Mouse (Mus musculus) cerebellum, adult 9-10 months (tissue): ENCODE measurements around the gene Mpig6b.
"Not testable (repeated sequence)": the region's sequence is repeated elsewhere in the genome, so short reads cannot be mapped to it uniquely, and the experiment has no call there.

Experiments
- DNase-seq: peaks from one replicate; pipeline ENCODE4 v3.0.0; 2022

Mpig6b gene

DNA sequence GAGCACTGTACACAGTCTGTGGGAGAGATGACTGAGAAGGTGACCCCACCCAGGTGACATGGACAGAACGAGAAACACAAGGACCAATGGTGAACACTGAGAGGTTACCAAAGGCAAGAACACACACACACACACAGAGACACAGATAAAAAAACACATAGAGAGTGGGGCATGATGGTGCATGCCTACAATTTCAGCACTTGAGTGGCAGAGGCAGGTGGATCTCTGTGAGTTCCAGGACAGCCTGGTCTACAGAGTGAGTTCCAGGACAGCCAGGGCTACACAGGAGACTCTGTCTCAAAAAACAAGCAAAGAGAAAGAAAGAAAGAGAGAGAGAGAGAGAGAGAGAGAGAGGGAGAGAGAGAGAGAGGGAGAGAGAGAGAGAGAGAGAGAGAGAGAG, 32.3 kb downstream of the Mpig6b start:
- not testable (repeated sequence) for DNase-seq

- no peak for DNase-seq
These were observed 33.6 kb downstream of the Mpig6b start for GRCm38 (mm10) chr17:35032323-35032870.

- no peak for DNase-seq
These were observed 34.1 kb downstream of the Mpig6b start for GRCm38 (mm10) chr17:35031880-35032279.

DNA sequence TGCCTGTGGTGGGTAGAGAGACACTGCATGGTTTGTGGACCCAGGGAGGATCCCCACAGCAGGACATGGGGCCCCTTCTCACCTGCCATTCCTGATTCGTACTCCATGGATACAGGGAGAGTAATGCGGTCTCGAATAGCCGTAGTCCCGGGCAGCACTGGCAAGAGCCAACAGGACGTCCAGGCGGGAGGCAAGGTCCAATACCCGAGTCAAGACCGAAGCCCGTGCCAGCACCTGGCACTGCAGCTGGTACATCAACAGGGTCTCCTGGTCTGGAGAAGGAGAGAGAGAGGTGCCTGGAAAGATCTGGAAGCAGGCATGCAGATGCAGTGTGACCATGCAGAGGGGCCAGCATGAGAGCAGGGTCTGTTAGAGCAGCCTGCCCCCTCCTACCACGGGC, 34.7 kb downstream of the Mpig6b start:
- no peak for DNase-seq

GRCm38 (mm10) chr17:35029691-35030532, 36.1 kb downstream of the Mpig6b start:
- DNase-seq, result no peak

DNA sequence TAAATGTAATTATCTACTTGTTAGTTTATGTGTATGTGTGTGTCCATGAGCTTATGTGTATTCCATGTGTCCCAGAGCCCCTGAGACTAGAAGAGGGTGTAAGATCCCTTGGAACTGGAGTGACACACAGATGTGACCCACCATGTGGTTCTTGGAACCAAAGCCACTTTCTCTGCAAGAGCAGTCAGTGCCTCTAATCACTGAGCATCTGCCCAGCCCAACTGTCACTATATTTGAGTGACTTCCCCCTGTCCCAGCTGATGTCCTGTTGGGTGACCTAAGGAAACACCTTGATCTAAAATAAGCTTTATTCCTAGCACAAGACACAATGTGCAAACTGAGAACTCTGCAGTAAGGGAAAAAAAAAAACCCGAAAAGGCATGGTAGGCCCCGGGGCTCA, 37.7 kb downstream of the Mpig6b start:
- DNase-seq, result no peak

GRCm38 (mm10) chr17:35027277-35028068, 38.5 kb downstream of the Mpig6b start, which contains the start of gene Sapcd1:
TSS of gene Sapcd1 (minus strand) at chr17:35028016.
- no peak for DNase-seq

DNA sequence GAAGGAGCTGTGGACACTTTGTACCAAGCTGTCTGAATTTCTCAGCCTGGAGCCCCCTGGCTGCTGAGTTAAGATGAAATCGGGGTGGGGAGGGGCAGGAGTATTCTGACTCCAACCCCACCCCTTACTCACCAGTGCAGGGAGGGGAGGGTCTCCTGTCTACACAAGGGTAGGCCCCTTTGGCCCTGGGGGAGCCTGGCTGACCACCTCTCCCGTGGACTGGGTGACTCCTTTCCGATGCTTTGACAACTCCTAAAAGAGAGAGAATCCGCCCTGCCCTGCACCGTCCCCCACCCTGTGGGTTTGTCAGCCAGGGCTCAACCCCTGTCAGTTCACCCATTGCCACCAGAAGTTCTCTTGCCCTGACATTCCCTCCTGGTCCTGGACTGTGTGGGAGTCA, 39.8 kb downstream of the Mpig6b start:
- no peak for DNase-seq

GRCm38 (mm10) chr17:35024691-35025488, 41.1 kb downstream of the Mpig6b start:
- DNase-seq, result no peak

DNA sequence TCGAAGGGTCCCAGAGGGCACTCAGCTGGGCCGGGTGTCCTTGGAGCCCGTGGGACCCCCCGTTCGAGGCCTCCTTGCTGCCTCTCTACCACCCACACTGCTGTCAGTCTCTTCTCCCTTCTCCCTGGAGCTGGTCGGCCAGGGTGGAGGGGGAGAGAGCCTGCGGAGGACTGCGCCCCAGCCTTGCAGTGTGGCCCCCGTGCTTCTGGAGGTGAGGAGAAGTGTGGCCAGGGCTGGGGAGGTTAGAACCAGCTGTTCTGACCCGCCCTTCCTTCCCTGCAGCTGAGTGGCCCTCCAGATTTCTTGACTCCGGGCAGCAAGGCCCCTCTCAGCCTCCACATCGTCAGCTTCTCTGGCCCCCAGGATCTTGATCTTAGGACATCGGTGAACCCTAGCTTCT, 41.7 kb downstream of the Mpig6b start:
- no peak for DNase-seq

- no peak for DNase-seq
These were observed 42.2 kb downstream of the Mpig6b start for GRCm38 (mm10) chr17:35023756-35024155.

DNA sequence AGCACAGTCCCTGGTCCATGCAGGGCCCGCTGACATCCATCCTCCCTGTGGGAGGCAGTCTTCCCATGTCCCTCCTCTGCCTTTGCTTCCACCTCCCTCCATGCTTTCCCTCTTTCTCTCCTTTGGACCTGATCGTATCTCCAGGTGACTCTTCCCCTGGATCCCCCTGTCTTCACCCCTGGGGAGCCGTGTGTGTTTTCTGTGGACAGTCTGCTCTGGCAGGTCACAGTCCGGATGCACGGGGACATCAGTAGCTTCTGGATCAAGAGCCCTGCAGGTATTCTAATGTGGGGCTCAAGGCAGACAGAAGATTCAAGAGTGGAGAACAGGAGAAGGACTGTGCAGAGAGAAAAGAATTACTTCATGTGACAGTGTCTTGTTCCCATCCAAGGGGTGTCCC, 42.8 kb downstream of the Mpig6b start:
- DNase-seq, result no peak

DNA sequence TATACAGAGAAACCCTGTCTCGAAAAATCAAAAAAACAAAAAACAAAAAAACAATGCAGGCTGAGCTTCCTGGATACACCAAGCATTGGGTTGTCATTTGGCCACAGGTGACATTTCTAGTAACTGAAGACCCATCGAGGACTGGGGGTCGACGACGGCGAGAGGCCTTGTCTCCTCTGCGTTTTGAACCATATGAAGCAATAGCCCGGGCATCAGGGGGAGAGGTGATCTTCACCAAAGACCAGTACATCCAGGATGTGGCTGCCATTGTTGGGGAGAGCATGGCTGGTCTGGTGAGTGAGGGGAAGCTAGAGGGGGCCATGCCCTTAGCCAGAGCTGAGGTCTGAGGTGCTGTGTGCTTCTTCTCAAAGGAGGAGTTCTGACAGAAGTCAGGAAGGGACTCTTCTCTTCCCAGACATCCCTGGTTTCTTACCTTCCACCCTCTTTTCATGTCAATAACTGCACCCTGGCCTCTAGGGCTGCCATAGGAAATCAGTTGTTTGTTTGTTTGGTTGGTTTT, 43.4 kb downstream of the Mpig6b start:
- DNase-seq, result no peak

GRCm38 (mm10) chr17:35021842-35022477, 44.0 kb downstream of the Mpig6b start:
- DNase-seq, result no peak

DNA sequence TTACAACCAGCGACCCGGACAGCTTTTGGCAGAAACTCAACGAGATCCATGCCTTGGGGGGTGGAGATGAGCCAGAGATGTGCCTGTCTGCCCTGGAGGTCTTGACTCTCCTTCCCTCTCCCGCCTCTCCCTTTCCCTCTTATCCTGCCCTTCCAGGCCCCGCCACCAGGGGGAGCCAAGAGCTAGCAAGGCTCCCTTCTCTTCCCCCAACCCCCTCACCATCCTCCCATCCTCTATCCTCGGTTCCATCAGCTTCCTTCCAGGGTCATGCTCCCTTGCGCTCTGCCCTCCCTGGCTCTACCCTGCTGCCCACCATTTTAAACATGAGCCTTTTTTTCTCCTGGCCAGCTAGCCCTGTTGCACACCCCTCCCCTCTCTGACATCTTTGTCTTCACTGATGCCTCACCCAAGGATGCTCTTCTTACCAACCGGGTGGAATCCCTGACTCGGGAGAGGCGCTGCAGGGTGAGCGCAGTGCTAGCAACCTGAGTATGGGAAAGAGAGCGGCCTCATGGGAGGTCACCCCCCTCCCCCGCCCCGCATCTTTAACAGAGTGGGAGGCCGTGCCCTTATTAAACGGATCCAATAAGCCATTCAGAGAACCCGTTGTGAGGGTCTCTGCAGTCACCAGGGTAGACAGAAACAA, 44.7 kb downstream of the Mpig6b start:
- peak; percentile 92 for DNase-seq

DNA sequence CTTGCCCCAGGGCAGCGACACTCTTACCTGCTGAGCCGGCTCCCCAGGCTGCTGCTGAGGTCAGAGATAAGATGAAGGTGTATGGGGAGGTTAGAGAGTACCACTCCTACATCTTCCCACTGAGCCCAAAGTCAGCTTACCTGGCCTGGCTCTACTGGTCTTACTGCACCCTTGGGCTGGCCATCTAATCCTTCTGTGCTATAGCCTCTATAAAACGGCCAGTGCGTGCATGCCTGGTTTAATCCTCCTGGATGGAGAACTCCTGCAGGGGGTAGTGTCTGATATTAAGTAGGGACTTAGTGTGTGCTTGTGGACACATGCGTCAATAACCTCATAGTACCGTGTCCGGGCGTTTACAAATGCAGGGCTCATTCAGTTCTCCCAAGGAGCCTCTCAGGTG, 45.4 kb downstream of the Mpig6b start:
- DNase-seq, result peak; percentile 43

GRCm38 (mm10) chr17:35019894-35020293, 46.1 kb downstream of the Mpig6b start:
- no peak for DNase-seq

DNA sequence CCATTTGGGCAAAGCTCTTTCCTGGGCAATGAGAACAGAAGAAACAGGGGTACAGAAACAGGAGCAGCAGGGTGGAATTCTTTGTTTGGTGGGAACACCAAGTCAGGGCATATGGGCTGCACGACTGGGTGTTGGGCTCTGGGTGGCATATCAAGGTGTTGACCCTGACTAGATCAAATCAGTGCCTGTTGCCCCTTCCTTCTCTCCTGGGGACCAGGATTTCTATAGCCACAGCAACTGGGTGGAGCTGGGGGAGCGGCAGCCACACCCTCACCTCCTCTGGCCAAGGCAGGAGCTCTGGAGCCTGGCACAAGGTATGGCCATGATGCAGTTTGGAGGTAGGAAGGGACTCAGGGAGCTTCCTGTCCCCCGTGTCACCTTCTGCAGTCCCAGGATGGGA, 47.8 kb downstream of the Mpig6b start:
- DNase-seq, result no peak

DNA sequence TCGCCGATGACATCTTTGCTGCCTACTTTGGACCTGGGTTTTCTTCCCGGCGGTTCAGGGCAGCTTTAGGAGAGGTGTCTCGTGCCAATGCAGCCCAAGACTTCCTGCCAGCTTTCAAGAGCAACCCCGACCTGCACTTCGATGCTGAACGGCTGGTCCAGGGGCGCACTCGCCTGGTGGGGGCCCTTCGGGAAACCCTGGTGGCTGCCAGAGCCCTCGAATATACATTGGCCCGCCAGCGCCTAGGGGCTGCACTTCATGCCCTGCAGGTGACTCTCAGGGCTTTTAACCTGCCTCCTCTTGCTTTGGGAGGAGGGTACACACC, 48.3 kb downstream of the Mpig6b start:
- DNase-seq, result peak; percentile 45

DNA sequence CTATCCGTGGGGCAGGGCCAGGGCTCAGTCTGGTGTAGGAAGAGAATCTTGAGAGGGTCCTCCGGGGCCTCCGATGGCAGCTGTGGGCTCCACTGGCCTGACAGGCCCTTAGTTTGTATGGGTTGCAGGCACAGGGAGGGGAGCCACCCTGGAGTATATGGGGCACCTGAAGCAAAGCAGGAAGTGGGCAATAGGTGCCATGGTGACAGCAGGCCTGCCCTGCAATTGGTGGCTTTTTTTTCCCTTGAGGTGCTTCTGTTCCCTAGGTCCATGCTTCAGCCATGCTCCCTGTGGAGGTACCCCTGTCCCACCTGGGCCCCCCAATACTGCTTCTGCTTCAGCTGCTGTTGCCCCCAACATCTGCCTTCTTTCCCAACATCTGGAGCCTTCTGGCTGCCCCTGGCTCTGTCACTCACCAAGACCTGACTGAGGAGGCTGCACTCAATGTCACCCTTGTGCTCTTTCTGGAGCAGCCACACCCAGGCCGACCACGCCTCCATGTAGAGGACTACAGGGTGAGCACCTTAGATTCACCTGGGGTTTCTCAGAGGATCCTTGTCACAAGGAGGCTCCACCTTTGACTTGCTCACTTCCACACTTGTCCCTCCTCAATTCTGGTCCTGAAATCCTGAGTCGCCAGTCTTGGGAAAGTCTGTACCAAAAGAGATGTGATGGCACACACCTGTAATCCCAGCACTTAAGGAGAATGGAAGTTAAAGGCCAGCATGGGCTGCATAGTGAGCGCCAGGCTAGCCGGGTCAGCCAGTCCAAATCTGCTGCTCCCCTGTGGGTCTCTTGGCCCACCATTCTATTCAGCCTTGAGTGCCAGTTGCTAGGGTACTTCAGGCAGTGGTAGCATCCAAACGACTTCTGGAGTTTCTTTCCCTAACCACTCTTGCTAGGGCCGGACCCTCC, 48.9 kb downstream of the Mpig6b start:
- DNase-seq, result peak; percentile 51

DNA sequence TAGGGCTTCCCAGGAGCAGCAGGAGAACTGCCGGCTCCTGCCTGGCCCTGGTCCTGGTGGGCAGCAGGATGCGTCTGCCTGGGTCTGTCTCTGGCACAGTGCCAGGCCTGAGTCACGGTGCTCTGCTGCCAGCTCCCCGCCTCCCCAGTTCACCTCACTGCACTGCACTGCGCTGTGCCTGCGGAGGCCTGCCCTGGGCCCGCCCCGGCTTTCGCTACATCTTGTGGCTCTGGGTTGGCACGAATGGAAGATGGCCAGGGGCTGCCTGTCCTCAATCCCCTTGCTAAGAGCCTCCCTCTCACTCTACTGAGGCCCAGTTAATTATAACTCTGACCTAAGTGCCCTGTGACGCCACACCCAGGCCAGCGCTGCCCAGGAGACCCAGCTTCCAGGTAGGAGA, 49.6 kb downstream of the Mpig6b start, which contains the start of gene Vwa7:
TSS of gene Vwa7 (plus strand) at position 204 of the 400 bp plus-strand sequence.
- peak; percentile 82 for DNase-seq
